Mouse (Mus musculus): ENCODE results near the gene Rb1.

Gene Rb1

GRCm38 (mm10) chr14:73325456-73326381 lies at the start of gene Rb1:
Gene Rb1, minus strand, starts transcription at chr14:73325822.
- peak; percentile 88 to 94 for DNase-seq

GRCm38 (mm10) chr14:73374315-73374890 lies 48.8 kb upstream of the Rb1 start:
- no peak for DNase-seq

- no peak for DNase-seq
Measured at GRCm38 (mm10) chr14:73373606-73374005, 48.0 kb upstream of the Rb1 start.

- no peak for DNase-seq
Measured at GRCm38 (mm10) chr14:73372990-73373389, 47.4 kb upstream of the Rb1 start.

- no peak for DNase-seq
Measured at GRCm38 (mm10) chr14:73371577-73371976, 46.0 kb upstream of the Rb1 start.

GRCm38 (mm10) chr14:73370695-73371372 lies 45.2 kb upstream of the Rb1 start:
- DNase-seq = no peak

- no peak for DNase-seq
Measured at GRCm38 (mm10) chr14:73370078-73370670, 44.6 kb upstream of the Rb1 start.

GRCm38 (mm10) chr14:73369634-73370033 lies 44.0 kb upstream of the Rb1 start:
- DNase-seq = no peak

GRCm38 (mm10) chr14:73368966-73369365 lies 43.3 kb upstream of the Rb1 start:
- no peak for DNase-seq

- DNase-seq = no peak
Measured at GRCm38 (mm10) chr14:73368221-73368620, 42.6 kb upstream of the Rb1 start.

GRCm38 (mm10) chr14:73366278-73366677 lies 40.7 kb upstream of the Rb1 start:
- no peak for DNase-seq

- no peak for DNase-seq
Measured at GRCm38 (mm10) chr14:73363782-73364181, 38.2 kb upstream of the Rb1 start.

GRCm38 (mm10) chr14:73354700-73355099 lies 29.1 kb upstream of the Rb1 start:
- no peak for DNase-seq

- no peak for DNase-seq
Measured at GRCm38 (mm10) chr14:73351118-73351517, 25.5 kb upstream of the Rb1 start.

- no peak for DNase-seq
Measured at GRCm38 (mm10) chr14:73350029-73350428, 24.4 kb upstream of the Rb1 start.

- no peak for DNase-seq
Measured at GRCm38 (mm10) chr14:73349061-73349670, 23.5 kb upstream of the Rb1 start.

GRCm38 (mm10) chr14:73347302-73347701 lies 21.7 kb upstream of the Rb1 start:
- DNase-seq = no peak

GRCm38 (mm10) chr14:73345614-73346013 lies 20.0 kb upstream of the Rb1 start:
- no peak for DNase-seq

- DNase-seq = no peak
Measured at GRCm38 (mm10) chr14:73340051-73340755, 14.6 kb upstream of the Rb1 start.

- no peak for DNase-seq
Measured at GRCm38 (mm10) chr14:73339615-73340014, 14.0 kb upstream of the Rb1 start.

GRCm38 (mm10) chr14:73336316-73337080 lies 10.9 kb upstream of the Rb1 start:
- no peak for DNase-seq

Data from lung, postnatal 4 days (tissue).